Mouse (Mus musculus) forebrain, embryonic 13.5 days (tissue): Measurements from ENCODE around the gene Gm10073. TPM values are rescaled to one million over a fixed set of nuclear protein-coding genes. Genes with fewer than 3 reads are reported as not detected.

ENCODE experiments used
- ATAC-seq: fragments of 200-750 bp; cut with Nextera tagmentation; 2 replicates; pipeline ENCODE4 v1.8.0; 2017
- H3K27ac ChIP-seq: fragments of 300-500 bp; sonication (generic); 2 replicates; pipeline ENCODE4 v1.5.1; 2015; ENCODE audit warnings: inconsistent platforms, mild to moderate bottlenecking, moderate library complexity
- H3K27me3 ChIP-seq: fragments of 300-500 bp; sonication (generic); 2 replicates; pipeline ENCODE4 v1.6.1; 2015; ENCODE audit warnings: mild to moderate bottlenecking, inconsistent platforms
- H3K36me3 ChIP-seq: fragments of 300-500 bp; sonication (generic); 2 replicates; pipeline ENCODE4 v1.6.1; 2015; ENCODE audit warnings: mild to moderate bottlenecking, inconsistent platforms; ENCODE audit not compliant: poor library complexity, severe bottlenecking
- H3K4me1 ChIP-seq: fragments of 300-500 bp; sonication (generic); 2 replicates; pipeline ENCODE4 v1.6.1; 2015; ENCODE audit warnings: inconsistent platforms
- H3K4me2 ChIP-seq: fragments of 300-500 bp; sonication (generic); 2 replicates; pipeline ENCODE4 v1.6.1; 2015; ENCODE audit warnings: inconsistent platforms, mild to moderate bottlenecking, moderate library complexity
- H3K4me3 ChIP-seq: fragments of 300-500 bp; sonication (generic); 2 replicates; pipeline ENCODE4 v1.5.1; 2015; ENCODE audit warnings: mild to moderate bottlenecking, inconsistent platforms
- H3K9ac ChIP-seq: fragments of 300-500 bp; sonication (generic); 2 replicates; pipeline ENCODE4 v1.6.1; 2015; ENCODE audit warnings: mild to moderate bottlenecking, inconsistent platforms
- H3K9me3 ChIP-seq: fragments of 300-500 bp; sonication (generic); replicated peaks from 2 replicates; pipeline ENCODE4 v1.6.1; 2016; ENCODE audit warnings: inconsistent platforms
- WGBS: fragments of 180-500 bp; shearing (Covaris S2); methylation state at CpG from one replicate; pipeline ENCODE4 v1.1.7; 2015; 5-methylcytosine and 5-hydroxymethylcytosine counted together
- polyA plus RNA-seq: library from polyadenylated mRNA; unstranded; fragments of >200 nt; fragmentation: Nextera tagmentation; extraction: Ambion mirVana; gene quantifications from 2 replicates; pipeline ENCODE4 v1.2.1, GENCODE M21; 2015

Gene Gm10073
- polyA plus RNA-seq, 1 experiment from 2014 or later = 6.9 TPM

- Histone ChIP-seq H3K9ac (no peak overlapping the region), H3K4me1 (no peaks in the 10 kb centered on the region), H3K4me2 (no peak overlapping the region), H3K27me3 (no peaks in the 10 kb centered on the region), H3K27ac (no peak overlapping the region), H3K4me3 (no peak overlapping the region), H3K9me3 (no peaks in the 10 kb centered on the region), H3K36me3 (no peaks in the 10 kb centered on the region)
- WGBS = 40% methylated on average over 6 of the region's 7 CpGs
- no peak for ATAC-seq
These were observed 4.3 kb downstream of the Gm10073 start for GRCm38 (mm10) chr8:106569006-106569405.

DNA sequence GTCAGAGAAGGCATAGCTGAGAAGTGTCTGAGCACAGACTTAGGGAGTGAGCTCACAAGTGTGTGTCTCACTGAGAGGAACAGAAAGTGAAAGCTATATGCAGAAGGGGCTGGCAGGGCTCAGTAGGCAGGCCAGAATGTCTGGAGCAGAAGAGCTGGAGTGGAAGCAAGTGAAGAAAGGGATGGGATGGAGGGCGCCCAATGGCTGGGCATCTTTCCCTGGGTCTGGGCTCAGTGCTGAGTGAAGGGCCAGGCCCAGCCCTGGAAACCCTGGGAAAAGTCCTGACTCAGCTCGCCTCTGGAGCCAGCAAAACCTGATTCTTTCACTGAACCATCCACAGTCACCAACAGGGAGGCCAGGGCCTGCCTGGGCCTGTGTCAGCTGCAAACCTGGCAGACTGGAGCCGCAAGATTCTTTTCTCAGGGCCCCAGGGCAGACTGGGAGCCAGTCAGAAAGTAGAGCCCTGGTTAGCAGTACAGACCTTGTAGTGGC, 9.5 kb downstream of the Gm10073 start:
- ATAC-seq = no peak
- no peaks in the 10 kb centered on the region for H3K36me3 ChIP-seq
- H3K27me3 ChIP-seq = no peaks in the 10 kb centered on the region
- no peak overlapping the region for H3K4me2 ChIP-seq
- WGBS = 83% methylated on average over 3 of the region's 3 CpGs
- no peak overlapping the region for H3K27ac ChIP-seq
- H3K9me3 ChIP-seq = no peaks in the 10 kb centered on the region
- H3K4me3 ChIP-seq = no peak overlapping the region
- H3K9ac ChIP-seq = no peak overlapping the region
- H3K4me1 ChIP-seq = no peaks in the 10 kb centered on the region

DNA sequence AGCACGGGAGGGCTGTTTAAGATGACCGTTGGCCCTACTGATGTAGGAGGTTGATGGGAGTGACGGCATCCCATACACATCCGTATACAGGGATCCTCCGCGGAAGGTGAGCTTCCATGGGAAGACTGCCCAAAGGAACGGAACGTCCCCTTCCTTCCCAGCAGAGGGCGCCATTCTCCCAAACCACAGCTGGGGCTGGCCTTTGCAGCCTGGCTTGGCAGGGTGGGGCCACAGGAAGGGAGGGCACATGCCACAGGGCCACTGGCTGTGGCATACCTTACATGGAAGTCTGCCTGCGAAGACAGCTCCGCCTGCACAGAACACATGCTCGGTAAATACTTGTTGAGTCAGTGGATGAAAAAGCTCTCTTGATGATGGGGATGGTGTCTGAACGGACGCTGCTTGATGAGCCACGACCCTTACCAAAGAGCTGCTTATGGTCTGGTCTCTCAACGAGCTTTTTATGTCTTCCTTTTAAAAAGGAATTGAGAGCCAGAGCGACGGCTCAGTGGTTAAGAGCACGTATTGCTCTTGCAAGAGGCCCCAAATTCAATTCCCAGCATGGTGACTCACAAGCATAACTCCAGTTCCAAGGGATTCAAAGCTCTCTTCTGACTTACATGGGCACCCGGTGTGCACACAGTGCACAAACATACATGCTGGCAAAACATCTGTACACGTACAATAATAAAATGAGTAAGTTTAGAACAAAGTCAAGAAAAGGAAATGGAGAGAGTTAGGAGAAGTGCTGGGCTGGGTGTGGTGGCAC, 12.0 kb downstream of the Gm10073 start:
- no peak overlapping the region for H3K9ac ChIP-seq
- H3K27ac ChIP-seq = no peak overlapping the region
- H3K36me3 ChIP-seq = no peaks in the 10 kb centered on the region
- no peak overlapping the region for H3K4me3 ChIP-seq
- no peak overlapping the region for H3K4me2 ChIP-seq
- no peaks in the 10 kb centered on the region for H3K27me3 ChIP-seq
- no peak for ATAC-seq
- no peaks in the 10 kb centered on the region for H3K4me1 ChIP-seq
- WGBS = 31% methylated on average over 21 of the region's 21 CpGs
- H3K9me3 ChIP-seq = peaks cover 9% of the 10 kb centered on the region; the same call in 1 of the 2 replicates

- 69% methylated on average over 9 of the region's 9 CpGs for WGBS
- no peak for ATAC-seq
- Histone ChIP-seq H3K4me1 (no peaks in the 10 kb centered on the region), H3K9me3 (peaks cover 9% of the 10 kb centered on the region; the same call in 1 of the 2 replicates), H3K9ac (no peak overlapping the region), H3K27ac (no peak overlapping the region), H3K4me3 (no peak overlapping the region), H3K27me3 (no peaks in the 10 kb centered on the region), H3K36me3 (no peaks in the 10 kb centered on the region), H3K4me2 (no peak overlapping the region)
These were observed 13.4 kb downstream of the Gm10073 start for GRCm38 (mm10) chr8:106559844-106560243.

DNA sequence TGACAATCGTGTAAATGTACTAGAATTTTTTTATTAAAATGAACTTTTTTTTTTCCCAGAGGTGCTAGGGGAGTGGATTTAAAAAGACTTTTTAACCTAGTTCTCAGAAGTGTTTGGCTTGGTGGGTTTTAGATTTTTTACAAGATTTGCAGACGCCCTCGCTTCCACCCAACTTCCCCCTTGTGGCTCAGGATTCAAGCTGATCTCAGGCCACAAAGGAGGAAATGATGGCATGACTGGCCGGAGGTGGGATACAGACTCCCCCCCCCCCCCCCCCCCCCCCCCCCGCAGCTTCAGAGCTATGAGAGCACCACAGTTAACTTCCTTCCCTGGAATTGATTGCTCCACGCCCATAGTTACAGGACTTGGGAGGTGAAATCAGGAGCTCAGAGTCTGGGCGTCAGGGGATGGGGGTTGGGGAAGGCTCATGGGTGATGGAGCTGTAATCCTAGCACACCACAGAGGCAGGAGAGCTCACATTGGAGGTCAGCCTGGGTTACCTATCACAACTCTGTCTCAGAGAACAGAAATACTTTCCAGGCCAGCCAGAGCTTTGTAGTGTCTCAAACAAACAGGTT, 17.1 kb downstream of the Gm10073 start:
- 86% methylated on average over 6 of the region's 7 CpGs for WGBS
- Histone ChIP-seq H3K4me3 (no peak overlapping the region), H3K4me2 (no peak overlapping the region), H3K9ac (no peak overlapping the region), H3K9me3 (peaks cover 9% of the 10 kb centered on the region; the same call in 1 of the 2 replicates), H3K36me3 (no peaks in the 10 kb centered on the region), H3K27me3 (no peaks in the 10 kb centered on the region), H3K4me1 (no peaks in the 10 kb centered on the region), H3K27ac (no peak overlapping the region)
- ATAC-seq = no peak

GRCm38 (mm10) chr8:106554011-106554410, 19.2 kb downstream of the Gm10073 start:
- no peak overlapping the region for H3K27ac ChIP-seq
- no peaks in the 10 kb centered on the region for H3K4me1 ChIP-seq
- 93% methylated on average over 5 of the region's 5 CpGs for WGBS
- no peak overlapping the region for H3K9ac ChIP-seq
- ATAC-seq = no peak
- no peak overlapping the region for H3K4me3 ChIP-seq
- H3K4me2 ChIP-seq = no peak overlapping the region
- H3K36me3 ChIP-seq = no peaks in the 10 kb centered on the region
- peaks cover 9% of the 10 kb centered on the region; the same call in 1 of the 2 replicates for H3K9me3 ChIP-seq
- H3K27me3 ChIP-seq = no peaks in the 10 kb centered on the region

- H3K27me3 ChIP-seq = no peaks in the 10 kb centered on the region
- no peaks in the 10 kb centered on the region; the same call in 1 of the 2 replicates for H3K9me3 ChIP-seq
- no peak overlapping the region for H3K4me2 ChIP-seq
- H3K9ac ChIP-seq = no peak overlapping the region
- no peaks in the 10 kb centered on the region for H3K36me3 ChIP-seq
- H3K4me1 ChIP-seq = no peaks in the 10 kb centered on the region
- no peak overlapping the region for H3K4me3 ChIP-seq
- no peak for ATAC-seq
- no peak overlapping the region for H3K27ac ChIP-seq
- 98% methylated on average over 1 of the region's 1 CpGs for WGBS
These were observed 22.4 kb downstream of the Gm10073 start for GRCm38 (mm10) chr8:106550906-106551305.

- Histone ChIP-seq H3K9ac (no peak overlapping the region), H3K36me3 (no peaks in the 10 kb centered on the region), H3K4me3 (no peak overlapping the region), H3K27me3 (no peaks in the 10 kb centered on the region), H3K27ac (no peak overlapping the region), H3K4me1 (no peaks in the 10 kb centered on the region), H3K4me2 (no peak overlapping the region), H3K9me3 (no peaks in the 10 kb centered on the region)
- 84% methylated on average over 10 of the region's 10 CpGs for WGBS
- ATAC-seq = no peak
These were observed 24.8 kb downstream of the Gm10073 start for GRCm38 (mm10) chr8:106548366-106548936.

DNA sequence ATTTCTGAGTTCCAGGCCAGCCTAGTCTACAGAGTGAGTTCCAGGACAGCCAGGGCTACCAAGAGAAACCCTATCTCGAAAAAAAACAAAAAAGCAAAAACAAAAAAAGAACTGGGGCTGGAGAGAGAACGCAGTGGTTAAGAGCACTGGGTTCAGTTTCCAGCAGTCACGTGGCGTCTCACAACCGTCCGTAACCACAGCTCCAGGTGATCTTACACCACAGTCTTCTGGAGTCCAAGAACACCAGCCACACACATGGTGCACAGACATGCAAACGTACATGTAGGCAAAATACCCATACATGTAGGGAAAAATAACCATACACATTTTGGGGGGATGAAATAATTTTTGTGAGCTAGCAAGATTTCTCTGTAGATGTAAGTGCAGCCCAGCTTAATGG, 26.5 kb downstream of the Gm10073 start:
- WGBS = 91% methylated on average over 7 of the region's 7 CpGs
- Histone ChIP-seq H3K9ac (no peak overlapping the region), H3K9me3 (no peaks in the 10 kb centered on the region), H3K4me1 (no peaks in the 10 kb centered on the region), H3K27me3 (no peaks in the 10 kb centered on the region), H3K4me3 (no peak overlapping the region), H3K27ac (no peak overlapping the region), H3K36me3 (no peaks in the 10 kb centered on the region), H3K4me2 (no peak overlapping the region)
- ATAC-seq = no peak

DNA sequence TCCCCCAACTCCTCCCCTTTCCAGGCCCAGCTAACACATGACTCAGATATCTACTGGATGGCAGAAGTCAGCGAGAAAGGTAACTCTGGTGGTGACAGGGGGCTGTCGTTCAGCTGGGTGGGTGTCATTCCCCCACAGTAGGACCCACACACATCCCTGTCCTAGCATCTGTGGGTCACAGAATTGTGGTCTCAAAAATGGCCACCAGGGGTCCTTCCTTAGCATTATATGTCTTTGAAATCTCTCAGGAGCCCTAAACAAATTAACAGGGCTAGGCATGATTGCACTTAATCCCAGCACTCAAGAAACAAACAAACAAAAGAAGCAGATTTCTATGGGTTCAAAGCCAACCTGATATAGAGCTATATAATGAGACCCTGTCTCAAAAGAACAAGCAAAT, 28.1 kb downstream of the Gm10073 start:
- Histone ChIP-seq H3K4me2 (no peak overlapping the region), H3K36me3 (no peaks in the 10 kb centered on the region), H3K4me3 (no peak overlapping the region), H3K27ac (no peak overlapping the region), H3K9ac (no peak overlapping the region), H3K9me3 (no peaks in the 10 kb centered on the region), H3K27me3 (no peaks in the 10 kb centered on the region), H3K4me1 (no peaks in the 10 kb centered on the region)
- WGBS = 92% methylated on average over 2 of the region's 2 CpGs
- ATAC-seq = no peak

GRCm38 (mm10) chr8:106543043-106543442, 30.2 kb downstream of the Gm10073 start:
- no peak overlapping the region for H3K4me2 ChIP-seq
- no peaks in the 10 kb centered on the region for H3K36me3 ChIP-seq
- no peak for ATAC-seq
- H3K4me3 ChIP-seq = no peak overlapping the region
- H3K9ac ChIP-seq = no peak overlapping the region
- no peak overlapping the region for H3K27ac ChIP-seq
- WGBS = 74% methylated on average over 8 of the region's 8 CpGs
- no peaks in the 10 kb centered on the region for H3K4me1 ChIP-seq
- no peaks in the 10 kb centered on the region for H3K27me3 ChIP-seq
- no peaks in the 10 kb centered on the region for H3K9me3 ChIP-seq

GRCm38 (mm10) chr8:106541002-106541401, 32.3 kb downstream of the Gm10073 start:
- Histone ChIP-seq H3K9ac (no peak overlapping the region), H3K36me3 (no peaks in the 10 kb centered on the region), H3K27ac (no peak overlapping the region), H3K4me3 (no peak overlapping the region), H3K4me2 (no peak overlapping the region), H3K4me1 (no peaks in the 10 kb centered on the region), H3K27me3 (no peaks in the 10 kb centered on the region), H3K9me3 (no peaks in the 10 kb centered on the region)
- 84% methylated on average over 11 of the region's 11 CpGs for WGBS
- no peak for ATAC-seq
